Mouse (Mus musculus): ENCODE data around the gene Leap2. TPM values are rescaled to one million over a fixed set of nuclear protein-coding genes. Genes with fewer than 3 reads are reported as not detected.
A peak's percentile ranks its signal among the peaks of the same experiment; 100 is the strongest.
"Not testable (repeated sequence)": the region's sequence is repeated elsewhere in the genome, so short reads cannot be mapped to it uniquely, and the experiment has no call there.

Leap2 gene
- total RNA-seq, 2 experiments from 2014 or later, result not detected

GRCm38 (mm10) chr11:53443861-53444260, 20.9 kb upstream of the Leap2 start:
- no peak for DNase-seq (ENCODE audit: low spot score in 2 of 2)

- DNase-seq (ENCODE audit: low spot score in 2 of 2), result no peak
Observed at GRCm38 (mm10) chr11:53441921-53442320, 19.0 kb upstream of the Leap2 start.

GRCm38 (mm10) chr11:53436338-53436737, 13.4 kb upstream of the Leap2 start:
- DNase-seq (ENCODE audit: low spot score in 2 of 2), result no peak

- DNase-seq (ENCODE audit: low spot score in 2 of 2), result no peak
Observed at GRCm38 (mm10) chr11:53435504-53435903, 12.5 kb upstream of the Leap2 start.

- DNase-seq (ENCODE audit: low spot score in 2 of 2), result no peak
Observed at GRCm38 (mm10) chr11:53433057-53433456, 10.1 kb upstream of the Leap2 start.

- DNase-seq (ENCODE audit: low spot score in 2 of 2), result peak in 1 of 2 experiments; percentile 29
Observed at GRCm38 (mm10) chr11:53431347-53432056, 8.5 kb upstream of the Leap2 start.

GRCm38 (mm10) chr11:53430670-53431346, 7.8 kb upstream of the Leap2 start, which contains the start of the genes Uqcrq and Gdf9:
TSS of gene Uqcrq (minus strand) at chr11:53430831.
TSS of gene Gdf9 (plus strand) at chr11:53431023.
- peak; percentile 90 to 95 for DNase-seq (ENCODE audit: low spot score in 2 of 2)

GRCm38 (mm10) chr11:53430300-53430669, 7.3 kb upstream of the Leap2 start:
- DNase-seq (ENCODE audit: low spot score in 2 of 2), result peak in 1 of 2 experiments; percentile 63

GRCm38 (mm10) chr11:53429182-53429581, 6.2 kb upstream of the Leap2 start:
- no peak for DNase-seq (ENCODE audit: low spot score in 2 of 2)

GRCm38 (mm10) chr11:53428716-53429057, 5.7 kb upstream of the Leap2 start:
- no peak for DNase-seq (ENCODE audit: low spot score in 2 of 2)

GRCm38 (mm10) chr11:53427993-53428715, 5.2 kb upstream of the Leap2 start:
- no peak for DNase-seq (ENCODE audit: low spot score in 2 of 2)

GRCm38 (mm10) chr11:53426914-53427313, 3.9 kb upstream of the Leap2 start:
- not testable (repeated sequence) for DNase-seq (ENCODE audit: low spot score in 2 of 2)

- no peak for DNase-seq (ENCODE audit: low spot score in 2 of 2)
Observed at GRCm38 (mm10) chr11:53425711-53426255, 2.8 kb upstream of the Leap2 start.

GRCm38 (mm10) chr11:53425251-53425650, 2.3 kb upstream of the Leap2 start:
- DNase-seq (ENCODE audit: low spot score in 2 of 2), result no peak

GRCm38 (mm10) chr11:53424826-53425225, 1.9 kb upstream of the Leap2 start:
- DNase-seq (ENCODE audit: low spot score in 2 of 2), result no peak

GRCm38 (mm10) chr11:53418048-53418447, 4.9 kb downstream of the Leap2 start:
- no peak for DNase-seq (ENCODE audit: low spot score in 2 of 2)

GRCm38 (mm10) chr11:53413871-53414270, 9.1 kb downstream of the Leap2 start:
- no peak for DNase-seq (ENCODE audit: low spot score in 2 of 2)

- DNase-seq (ENCODE audit: low spot score in 2 of 2), result no peak
Observed at GRCm38 (mm10) chr11:53411738-53412137, 11.2 kb downstream of the Leap2 start.

GRCm38 (mm10) chr11:53403638-53404037, 19.3 kb downstream of the Leap2 start:
- DNase-seq (ENCODE audit: low spot score in 2 of 2), result no peak

GRCm38 (mm10) chr11:53393856-53394255, 29.1 kb downstream of the Leap2 start:
- DNase-seq (ENCODE audit: low spot score in 2 of 2), result no peak

GRCm38 (mm10) chr11:53383758-53384428, 39.1 kb downstream of the Leap2 start:
- no peak for DNase-seq (ENCODE audit: low spot score in 2 of 2)

All from adrenal gland, adult 18-20 months (tissue).